In the genomic region with DNA sequence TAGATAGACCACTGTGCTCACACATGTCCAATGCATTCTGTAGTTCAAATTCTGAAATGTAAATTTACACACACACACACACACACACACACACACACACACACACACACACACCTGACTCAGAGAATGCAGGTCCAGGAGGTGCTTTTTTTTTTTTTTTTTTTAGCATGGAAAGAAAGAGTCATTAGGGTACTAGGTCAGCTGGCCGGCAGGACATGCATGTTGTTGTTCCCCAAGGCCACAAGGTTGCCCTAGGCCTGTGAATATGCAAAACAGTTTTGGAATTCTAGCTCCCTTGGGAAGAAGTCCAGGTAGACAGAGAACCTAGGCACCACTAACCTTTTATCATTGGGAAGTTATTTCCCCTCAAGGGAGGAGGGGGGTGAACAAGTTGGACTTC, we compare ENCODE assay signal across 13 mouse cellular contexts.
"Had no signal": no experiment of that assay in that cellular context is flagged by ENCODE, and none has a peak within 500 bp of the region (broad histone marks: within the 10 kb centered on the region; RNA-seq: fewer than 3 reads in every experiment).

No protein-coding gene starts in this region.

- H3K9ac ChIP-seq: liver, embryonic 12.5 days; lung, embryonic 15.5 days; midbrain, embryonic 15.5 days; neural tube, embryonic 13.5 days had no signal

- H3K4me1 ChIP-seq: megakaryocyte, embryonic 14.5 days; midbrain, embryonic 15.5 days; neural tube, embryonic 13.5 days had no signal

- H3K27me3 ChIP-seq: liver, embryonic 12.5 days; lung, embryonic 15.5 days; midbrain, embryonic 15.5 days; neural tube, embryonic 13.5 days had no signal

- H3K36me3 ChIP-seq: liver, embryonic 12.5 days; lung, embryonic 15.5 days; midbrain, embryonic 15.5 days; neural tube, embryonic 13.5 days had no signal

- H3K4me3 ChIP-seq: liver, embryonic 12.5 days; lung, embryonic 15.5 days; megakaryocyte, embryonic 14.5 days; midbrain, embryonic 15.5 days; neural tube, embryonic 13.5 days had no signal

- H3K27ac ChIP-seq: liver, embryonic 12.5 days; lung, embryonic 15.5 days; macrophage; midbrain, embryonic 15.5 days; neural tube, embryonic 13.5 days; stomach, postnatal 0 days had no signal

- H3K4me2 ChIP-seq: liver, embryonic 12.5 days; lung, embryonic 15.5 days; midbrain, embryonic 11.5 days; midbrain, embryonic 15.5 days; neural tube, embryonic 13.5 days had no signal

- H3K9me3 ChIP-seq: liver, embryonic 12.5 days; lung, embryonic 15.5 days; megakaryocyte, embryonic 14.5 days; midbrain, embryonic 15.5 days; neural tube, embryonic 13.5 days had no signal

- DNase-seq: kidney, adult 8-10 months; layer of hippocampus, adult 9-11 months; lung, postnatal 14 days; retina, postnatal 1 day; right cerebral cortex, postnatal 4 days had no signal

- ATAC-seq: liver, embryonic 12.5 days; midbrain, embryonic 15.5 days had no signal
